Mouse (Mus musculus) liver (tissue): ENCODE results near the gene Dst.

Experiments used
- DNase-seq: peaks from one replicate; pipeline ENCODE4 v3.0.0-alpha.2; 2020; ENCODE audit warnings: mixed read lengths

Dst gene

GRCm38 (mm10) chr1:34106606-34107005, 198.6 kb downstream of the Dst start:
- DNase-seq: no peak

- DNase-seq: no peak
Observed at GRCm38 (mm10) chr1:34107076-34107475, 199.1 kb downstream of the Dst start.

- no peak for DNase-seq
Observed at GRCm38 (mm10) chr1:34109599-34110210, 201.7 kb downstream of the Dst start.

GRCm38 (mm10) chr1:34110862-34111261, 202.8 kb downstream of the Dst start:
- no peak for DNase-seq

GRCm38 (mm10) chr1:34111954-34112353, 203.9 kb downstream of the Dst start:
- no peak for DNase-seq

- no peak for DNase-seq
Observed at GRCm38 (mm10) chr1:34116444-34116843, 208.4 kb downstream of the Dst start.

GRCm38 (mm10) chr1:34117056-34117455, 209.0 kb downstream of the Dst start:
- DNase-seq: no peak

GRCm38 (mm10) chr1:34117709-34118108, 209.7 kb downstream of the Dst start:
- no peak for DNase-seq

GRCm38 (mm10) chr1:34120066-34120465, 212.0 kb downstream of the Dst start:
- DNase-seq: no peak

- DNase-seq: no peak
Observed at GRCm38 (mm10) chr1:34120602-34121001, 212.6 kb downstream of the Dst start.

- DNase-seq: no peak
Observed at GRCm38 (mm10) chr1:34121157-34122015, 213.4 kb downstream of the Dst start.

GRCm38 (mm10) chr1:34122198-34122597, 214.2 kb downstream of the Dst start:
- no peak for DNase-seq

- DNase-seq: no peak
Observed at GRCm38 (mm10) chr1:34122905-34123304, 214.9 kb downstream of the Dst start.

- DNase-seq: no peak
Observed at GRCm38 (mm10) chr1:34123334-34123733, 215.3 kb downstream of the Dst start.

- DNase-seq: no peak
Observed at GRCm38 (mm10) chr1:34124376-34124775, 216.4 kb downstream of the Dst start.

- no peak for DNase-seq
Observed at GRCm38 (mm10) chr1:34125148-34125547, 217.1 kb downstream of the Dst start.

- DNase-seq: no peak
Observed at GRCm38 (mm10) chr1:34127714-34128474, 219.9 kb downstream of the Dst start.

- no peak for DNase-seq
Observed at GRCm38 (mm10) chr1:34128796-34129195, 220.8 kb downstream of the Dst start.

- DNase-seq: no peak
Observed at GRCm38 (mm10) chr1:34129691-34130090, 221.7 kb downstream of the Dst start.

- no peak for DNase-seq
Observed at GRCm38 (mm10) chr1:34130804-34131203, 222.8 kb downstream of the Dst start.

GRCm38 (mm10) chr1:34132875-34133274, 224.8 kb downstream of the Dst start:
- no peak for DNase-seq

GRCm38 (mm10) chr1:34135535-34135934, 227.5 kb downstream of the Dst start:
- no peak for DNase-seq

- no peak for DNase-seq
Observed at GRCm38 (mm10) chr1:34139191-34139853, 231.3 kb downstream of the Dst start.
